Mouse (Mus musculus): ENCODE data around the gene Ptpn4. TPM values are rescaled to one million over a fixed set of nuclear protein-coding genes. Genes with fewer than 3 reads are reported as not detected.

The Ptpn4 gene
- 34.9 TPM for total RNA-seq (2023)

DNA sequence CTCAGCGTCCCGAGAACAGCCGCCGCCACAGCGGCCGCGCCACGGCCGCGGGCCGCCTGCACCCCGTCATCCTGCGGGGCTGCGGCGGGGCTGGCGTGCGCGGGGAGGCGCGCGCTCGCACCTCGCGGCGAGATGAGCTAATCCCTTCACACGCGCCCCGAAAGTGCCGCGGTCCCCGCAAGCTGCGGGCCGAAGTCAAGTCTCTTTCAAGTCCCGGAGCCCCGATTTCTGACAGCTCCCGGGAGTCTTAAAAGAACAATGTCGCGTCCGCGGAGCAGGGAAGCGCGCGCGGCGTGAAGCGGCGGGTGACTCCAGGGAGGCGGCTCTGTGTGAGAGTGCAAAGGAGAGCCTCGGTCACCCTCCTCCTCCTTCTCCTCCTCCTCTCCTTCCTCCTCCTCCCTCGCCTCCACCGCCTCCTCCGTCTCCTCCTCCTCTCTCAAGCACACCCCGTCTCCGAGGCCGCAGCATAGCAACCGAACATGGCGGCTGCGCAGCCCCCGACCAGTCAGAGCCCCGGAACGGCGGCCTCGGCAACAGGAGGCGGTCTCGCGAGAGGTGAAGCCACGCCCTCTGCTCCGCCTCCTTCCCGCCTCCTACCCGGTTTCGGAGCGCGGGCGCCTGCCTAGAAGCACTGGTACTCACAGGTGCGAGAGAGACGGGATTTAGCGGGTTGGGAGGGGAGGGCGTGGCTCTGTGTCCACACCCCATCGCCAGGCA, at the start of gene Ptpn4:
TSS of gene Ptpn4 (minus strand) at position 579 of the 717 bp plus-strand sequence.

GRCm38 (mm10) chr1:119648205-119649111, 189.0 kb downstream of the Ptpn4 start, which contains the start of gene Epb41l5:
Gene Epb41l5 (minus strand): TSS chr1:119649000.

Other genes with a start within 250 kb of the Ptpn4 start
- 1.5 TPM for gene Epb41l5, start 188.6 kb downstream of the Ptpn4 start, total RNA-seq (2023)
- 4.6 TPM for gene Tmem177, start 75.6 kb upstream of the Ptpn4 start, total RNA-seq (2023)
- not detected for gene Cfap221, start 159.6 kb upstream of the Ptpn4 start, total RNA-seq (2023)
- gene Sctr, start 169.3 kb upstream of the Ptpn4 start, total RNA-seq (2023) = not detected
- gene Tmem37, start 236.5 kb upstream of the Ptpn4 start, total RNA-seq (2023) = not detected

Measured in CD8-positive naive resting alpha-beta T cell, adult 57 days (primary cell).